Mouse (Mus musculus) kidney, adult 2 months (tissue): ENCODE results near the gene Tnfaip2.

Experiments
- CTCF ChIP-seq: fragments of 200-500 bp; conservative IDR thresholded peaks from 2 replicates; pipeline ENCODE4 v1.5.1; 2011; ENCODE audit warnings: low read depth, mild to moderate bottlenecking, control low read depth, low read length, moderate library complexity, mixed read lengths; ENCODE audit not compliant: insufficient read depth, insufficient read length
- POLR2A ChIP-seq: fragments of 200-500 bp; IDR thresholded peaks from one replicate; pipeline ENCODE4 v1.6.1; 2011; ENCODE audit warnings: low read depth, low read length, control low read depth

DNA sequence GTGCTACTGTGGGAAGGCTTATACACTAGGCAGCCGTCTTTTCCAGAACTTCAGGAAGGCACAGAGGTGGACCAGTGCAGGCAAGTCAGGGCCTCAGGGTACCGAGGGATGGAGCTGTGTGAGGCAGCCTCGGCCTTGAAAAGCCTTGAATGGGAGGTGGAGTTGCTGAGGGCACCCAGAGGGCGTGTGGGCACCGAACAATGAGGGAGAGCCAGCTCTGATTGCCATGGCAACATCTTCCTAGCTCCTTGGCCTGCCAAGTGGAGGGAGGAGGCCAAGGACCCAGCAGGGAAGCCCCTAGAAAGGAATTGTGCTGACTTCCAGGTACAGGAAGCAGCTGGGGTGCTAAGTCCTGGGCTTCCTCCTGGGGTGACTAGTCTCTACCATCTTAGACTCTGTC is 32.7 kb upstream of the Tnfaip2 start:
- TF ChIP-seq POLR2A, result no peak
- TF ChIP-seq CTCF, result no peak
